Mouse (Mus musculus): ENCODE results near the gene L3mbtl1.
"Not testable (repeated sequence)": the region's sequence is repeated elsewhere in the genome, so short reads cannot be mapped to it uniquely, and the experiment has no call there.

Gene L3mbtl1

DNA sequence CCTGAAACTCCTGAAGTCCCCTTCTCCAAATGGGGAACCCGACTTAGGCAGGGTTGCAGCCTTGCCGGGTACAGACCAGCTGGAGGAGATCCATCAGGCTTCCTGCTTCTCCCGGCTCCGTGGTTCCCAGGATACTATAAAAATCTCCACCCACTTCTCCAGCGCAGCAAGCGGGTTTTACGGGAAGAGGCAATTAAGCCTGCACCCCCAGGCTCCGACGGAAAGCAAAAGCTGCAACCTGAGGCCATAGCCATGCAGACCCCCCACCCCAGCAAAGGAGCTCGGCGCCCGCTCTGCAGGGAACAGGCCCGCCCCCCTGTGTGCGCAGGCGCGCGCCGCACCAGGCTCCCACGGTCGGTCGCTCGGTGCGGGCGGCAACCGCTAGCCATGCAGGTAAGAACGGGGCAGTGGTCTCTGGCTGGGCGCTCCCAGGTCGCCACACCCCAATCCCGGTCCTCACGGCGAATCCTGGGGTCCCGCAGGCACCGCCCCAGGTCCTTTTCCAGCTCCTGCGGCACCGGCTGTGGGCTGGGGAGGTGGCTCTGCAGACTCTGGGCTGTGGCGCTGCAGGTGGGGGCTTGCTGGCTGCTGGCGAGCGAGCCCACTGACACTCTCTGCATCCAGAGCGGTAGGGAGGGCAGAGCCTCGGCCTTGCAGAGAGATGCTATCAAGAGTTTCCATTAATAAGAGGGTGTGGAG lies at the start of gene L3mbtl1:
Gene L3mbtl1, plus strand, starts transcription at position 325 of the 699 bp plus-strand sequence.
- peak; percentile 54 to 65 for DNase-seq

DNA sequence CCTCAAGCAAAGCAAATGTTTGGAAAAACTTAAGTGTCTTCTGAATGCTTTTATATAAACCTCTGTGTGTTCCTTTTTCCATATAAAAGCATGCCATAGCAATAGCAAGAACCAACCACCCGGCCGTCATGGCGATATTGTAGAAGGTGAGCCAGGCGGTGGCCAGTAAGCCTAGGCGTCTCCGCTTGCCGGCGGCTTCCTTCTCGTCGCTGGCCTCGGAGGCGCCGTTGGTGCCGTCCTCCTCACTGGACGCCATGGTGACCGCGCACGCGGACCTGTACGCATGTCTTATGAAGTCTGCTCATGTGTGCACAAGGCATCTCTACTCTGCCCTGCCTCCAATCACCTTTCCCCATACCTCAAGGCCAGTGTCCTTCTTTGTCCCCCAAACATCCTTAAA lies 44.0 kb upstream of the L3mbtl1 start:
- not testable (repeated sequence) for DNase-seq

DNA sequence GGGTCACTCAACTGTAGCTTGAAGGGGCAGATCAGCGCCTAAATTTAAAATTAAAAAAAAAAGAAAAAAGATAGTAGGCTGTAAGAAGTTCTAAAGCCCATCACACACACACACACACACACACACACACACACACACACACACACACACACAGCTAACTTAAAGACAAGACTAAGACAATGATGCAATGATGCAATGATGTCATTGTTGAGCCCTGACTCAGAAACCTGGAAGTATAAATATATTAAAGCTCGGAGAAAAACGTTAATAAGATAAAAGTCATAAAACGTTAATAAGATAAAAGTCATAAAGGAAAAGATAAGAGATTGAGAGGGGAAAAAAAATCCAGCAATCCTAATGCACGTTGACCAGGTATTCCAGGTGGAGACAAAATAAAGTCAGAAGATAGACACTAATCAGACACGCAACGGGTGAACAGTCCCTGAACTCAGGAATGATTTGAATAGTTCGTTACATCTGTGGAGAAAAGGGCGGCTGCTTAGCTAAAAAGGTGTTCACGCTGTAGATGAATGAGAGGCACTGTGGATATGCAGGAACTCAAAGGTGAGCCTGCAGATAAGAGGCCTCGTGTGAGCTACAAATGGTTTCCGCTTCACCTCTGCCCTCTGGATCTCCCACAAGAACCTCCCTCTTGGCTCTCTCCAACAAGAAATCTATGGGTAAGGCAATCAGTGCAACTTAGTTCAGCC lies 43.2 kb upstream of the L3mbtl1 start:
- no peak for DNase-seq

DNA sequence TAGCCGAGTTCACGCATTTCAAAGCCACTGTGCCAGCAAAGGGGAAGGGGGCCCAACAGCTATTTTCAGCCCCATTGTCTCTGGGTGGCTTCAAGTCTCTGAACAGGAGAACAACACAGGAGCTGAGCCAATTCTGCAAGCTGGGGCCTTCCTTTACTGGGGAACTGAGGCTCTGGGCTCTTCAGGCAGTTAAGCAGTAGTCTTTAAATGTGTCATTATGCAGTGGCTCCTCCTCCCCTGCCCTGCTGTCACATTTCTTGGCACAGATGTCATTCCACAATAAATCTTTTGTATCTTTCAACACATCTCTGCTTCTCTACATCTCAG lies 42.7 kb upstream of the L3mbtl1 start:
- DNase-seq: no peak

DNA sequence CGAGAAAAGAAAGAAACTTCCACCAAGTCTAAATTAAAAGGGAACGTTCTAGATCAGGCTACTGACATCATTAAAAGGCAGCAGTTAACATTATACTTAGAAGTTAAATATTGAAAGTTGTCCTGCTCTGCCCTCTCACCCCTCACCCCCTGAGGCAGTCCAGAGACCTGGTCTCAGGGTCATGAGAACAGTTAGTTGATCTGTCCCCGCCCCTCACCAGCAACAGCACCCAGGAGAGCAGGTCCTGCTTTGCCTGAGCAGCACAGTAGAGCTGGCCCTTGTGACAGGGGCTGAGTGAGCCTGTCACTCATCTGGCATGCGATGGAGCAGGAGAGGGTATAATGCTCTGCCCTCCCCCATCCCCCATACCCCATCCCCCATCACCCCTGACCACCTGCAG lies 37.4 kb upstream of the L3mbtl1 start:
- no peak for DNase-seq

DNA sequence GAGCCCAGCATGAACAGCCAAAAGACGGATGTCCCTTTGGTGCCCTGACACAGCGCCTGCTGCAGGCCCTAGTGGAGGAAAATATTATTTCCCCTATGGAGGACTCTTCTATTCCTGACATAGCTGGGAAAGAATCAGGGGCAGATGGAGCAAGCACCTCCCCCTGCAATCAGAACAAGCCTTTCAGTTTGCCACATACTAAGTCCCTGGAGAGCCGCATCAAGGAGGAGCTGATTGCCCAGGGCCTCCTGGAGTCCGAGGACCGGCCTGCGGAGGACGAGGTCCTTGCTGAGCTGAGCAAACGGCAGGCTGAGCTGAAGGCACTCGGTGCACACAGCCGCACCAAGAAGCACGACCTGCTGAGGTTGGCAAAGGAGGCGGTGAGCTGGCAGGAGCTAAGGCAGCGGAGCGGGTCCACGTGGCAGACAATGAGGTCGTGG lies 35.2 kb upstream of the L3mbtl1 start:
- DNase-seq: peak; percentile 81 to 87

DNA sequence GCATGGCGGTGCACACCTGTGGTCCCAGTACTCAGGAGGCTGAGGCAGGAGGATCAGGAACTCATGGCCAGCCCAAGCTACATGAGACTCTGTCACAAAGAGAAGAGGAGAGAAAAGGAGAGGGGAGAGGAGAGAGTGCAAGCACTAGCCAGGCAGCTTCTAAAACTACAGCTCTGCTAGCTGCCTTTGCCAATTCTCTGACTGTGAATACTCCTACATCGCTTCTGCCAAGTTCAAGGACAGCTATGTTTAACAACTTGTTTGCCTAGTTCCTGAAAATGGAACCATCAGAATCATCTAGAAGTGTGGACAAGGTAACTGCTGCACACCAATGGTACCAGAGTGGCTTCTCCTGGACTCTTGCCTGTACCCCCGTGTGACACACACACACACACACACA lies 29.2 kb upstream of the L3mbtl1 start:
- DNase-seq: no peak

DNA sequence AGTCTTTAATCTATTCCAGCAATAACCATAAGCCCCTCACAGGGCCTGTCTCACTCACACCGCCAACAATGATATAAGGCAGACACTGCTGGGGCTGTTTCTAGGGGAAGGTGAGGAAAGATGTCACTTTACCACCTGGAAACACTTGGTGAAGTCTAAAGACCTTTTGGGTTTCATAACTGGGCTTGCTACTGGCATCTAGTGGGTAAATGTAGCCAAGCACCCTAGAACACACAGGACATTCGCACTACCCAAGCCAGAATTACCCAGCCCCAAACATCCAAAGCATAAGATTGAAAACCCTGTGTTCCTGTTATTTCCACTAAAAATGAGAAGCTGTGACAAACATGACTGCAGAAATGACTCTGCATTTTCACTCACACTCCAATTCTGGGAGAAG lies 28.8 kb upstream of the L3mbtl1 start:
- DNase-seq: peak; percentile 57 to 62

DNA sequence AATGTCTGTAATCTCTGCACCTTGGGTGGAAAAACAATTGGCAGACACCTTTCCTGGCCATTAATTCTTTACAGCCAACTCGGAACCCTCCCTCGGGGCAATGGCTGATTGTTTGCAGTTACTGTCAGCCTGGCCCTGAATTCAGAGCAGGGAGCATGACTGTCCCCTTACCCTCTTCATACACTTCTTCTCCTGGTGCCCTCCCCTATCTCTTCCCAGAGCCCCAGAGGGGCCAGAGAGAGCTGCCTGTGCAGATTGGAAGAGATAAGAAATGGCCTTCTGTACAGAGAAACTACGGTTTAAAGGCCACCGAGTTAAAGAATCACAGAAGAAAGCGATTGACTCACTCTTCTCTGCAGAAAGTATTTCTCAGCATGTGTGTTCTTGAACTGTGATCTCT lies 23.3 kb upstream of the L3mbtl1 start:
- no peak for DNase-seq

DNA sequence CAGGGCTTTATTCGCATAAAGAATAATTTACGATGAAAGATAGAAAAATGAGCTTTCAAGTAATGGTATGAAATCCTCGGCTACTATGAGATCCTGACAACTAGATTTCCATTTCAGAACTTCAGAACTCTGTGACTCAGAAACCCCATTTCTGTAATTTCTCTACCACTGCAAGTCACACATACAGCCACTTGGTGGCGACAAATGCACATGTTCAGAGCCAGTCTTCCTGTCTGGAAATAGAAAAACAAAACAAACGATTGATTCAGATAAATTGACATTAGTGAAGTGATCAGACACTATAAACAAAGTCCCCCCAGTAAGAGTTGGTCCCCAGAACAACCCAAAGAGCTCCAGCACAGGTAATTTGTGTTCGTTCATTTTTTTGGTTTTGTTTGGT lies 21.1 kb upstream of the L3mbtl1 start:
- DNase-seq: peak; percentile 64 to 65

DNA sequence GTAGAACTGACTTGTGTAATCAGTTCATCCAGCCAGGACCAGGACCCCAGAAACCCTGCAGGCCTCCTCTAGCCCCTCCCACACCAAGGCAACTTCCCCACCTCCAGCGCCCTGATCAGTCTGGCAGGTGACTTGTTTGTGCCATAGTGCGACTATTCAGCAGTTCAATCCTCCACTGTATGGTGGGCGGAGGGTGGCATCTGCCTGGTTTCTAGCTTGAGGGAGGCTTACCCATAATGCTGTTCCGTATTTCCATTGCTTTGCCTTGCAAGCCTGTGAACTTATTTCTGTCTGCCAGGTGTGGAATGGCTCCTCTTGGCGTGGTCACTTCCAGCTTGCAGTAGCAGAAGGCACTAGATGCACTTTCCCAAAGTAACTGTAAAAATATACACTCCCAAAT lies 20.4 kb upstream of the L3mbtl1 start:
- no peak for DNase-seq

DNA sequence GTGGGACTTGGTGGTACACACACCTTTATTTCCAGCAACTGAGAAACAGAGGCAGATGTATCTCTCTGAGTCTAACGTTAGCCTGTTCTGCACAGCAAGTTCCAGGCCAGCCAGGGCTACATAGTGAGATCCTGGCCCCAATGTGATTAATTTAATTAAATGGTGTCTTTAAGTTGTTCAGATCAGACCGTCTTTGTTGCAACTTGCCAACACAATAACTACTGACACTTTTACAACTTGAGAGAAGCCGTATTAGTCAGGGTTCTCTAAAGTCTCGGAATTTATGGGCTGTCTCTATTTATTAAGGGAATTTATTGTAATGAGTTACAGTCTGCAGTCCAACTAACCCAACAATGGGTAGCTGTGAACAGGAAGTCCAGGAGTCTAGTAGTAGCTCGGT lies 19.1 kb upstream of the L3mbtl1 start:
- no peak for DNase-seq

DNA sequence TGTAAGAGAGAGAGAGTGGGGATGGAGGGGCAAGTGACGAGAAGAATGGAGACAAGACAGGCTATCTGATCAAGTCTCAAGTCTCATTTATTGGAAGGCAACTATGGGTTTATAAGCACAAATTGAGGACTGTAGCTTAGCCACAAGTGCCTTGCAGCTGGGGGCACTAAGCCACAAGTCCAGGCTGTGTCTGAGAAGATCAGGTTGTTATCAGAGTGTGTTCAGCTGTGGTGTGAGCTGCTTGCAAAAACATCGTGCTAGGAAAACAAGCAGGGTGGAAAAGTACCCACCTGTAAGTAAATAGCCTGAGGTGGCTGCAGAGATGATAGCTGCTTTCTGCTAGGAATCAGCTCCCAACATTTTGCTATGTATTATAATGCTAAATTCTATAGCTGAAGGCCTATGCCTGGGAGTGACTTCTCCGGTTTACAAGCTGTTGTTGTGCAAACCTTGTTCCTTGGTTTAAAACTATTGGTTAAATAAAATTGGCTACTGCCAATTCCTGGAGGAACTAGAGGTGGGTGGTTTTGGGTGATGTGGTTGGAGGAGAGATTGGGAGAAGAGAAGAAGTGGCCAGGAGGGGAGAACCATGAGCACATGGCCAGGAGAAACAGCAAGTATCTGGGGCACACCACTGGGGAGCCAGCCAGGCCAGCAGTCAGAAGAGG lies 15.2 kb upstream of the L3mbtl1 start:
- DNase-seq: no peak

DNA sequence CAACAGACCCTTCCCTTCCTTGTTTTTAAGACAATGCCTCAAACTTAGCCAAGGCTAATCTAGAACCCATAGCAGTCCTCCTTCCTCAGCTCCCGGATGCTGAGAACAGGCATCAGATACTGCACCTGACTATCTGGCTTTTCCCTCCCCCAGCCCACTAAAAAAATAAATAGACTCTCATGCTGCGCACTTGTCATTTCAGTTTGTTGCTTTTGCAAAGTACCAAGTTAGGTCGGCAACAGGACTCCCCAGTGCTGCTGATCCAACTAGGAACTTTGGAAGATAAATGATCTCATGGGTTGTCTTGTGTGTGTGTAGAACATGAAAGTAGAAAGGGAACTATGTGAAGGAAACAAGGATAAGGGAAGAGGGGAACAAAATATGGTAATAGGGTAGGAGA lies 13.6 kb upstream of the L3mbtl1 start:
- no peak for DNase-seq

DNA sequence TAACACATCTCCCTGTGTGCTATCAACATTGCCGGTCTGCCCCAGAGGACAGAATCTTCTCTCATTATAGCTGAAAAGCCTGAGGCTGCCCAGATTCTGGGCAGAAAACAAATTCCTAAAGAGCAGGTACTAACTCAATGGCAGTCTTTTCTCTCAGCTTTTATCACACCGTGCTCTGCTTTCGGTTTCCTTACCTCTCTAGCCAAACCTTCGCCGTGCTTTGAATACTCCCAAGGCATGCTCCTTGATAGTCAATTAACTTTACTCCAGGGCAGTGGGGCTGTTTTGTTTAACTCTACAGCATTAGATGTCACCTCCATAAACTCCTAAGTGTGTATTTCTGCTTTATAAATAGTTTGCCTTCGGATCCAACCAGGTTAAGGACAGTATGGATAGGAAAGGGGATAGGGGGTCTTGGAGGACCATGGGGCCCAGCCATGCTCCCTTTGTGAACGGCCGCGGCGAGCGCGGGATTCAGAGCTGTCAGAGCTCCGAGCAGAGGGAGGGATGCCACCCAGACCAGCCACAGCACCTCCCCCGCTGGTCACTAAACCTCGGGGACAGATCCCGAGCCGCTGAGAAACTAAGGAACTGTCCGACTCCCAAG lies 12.7 kb upstream of the L3mbtl1 start:
- no peak for DNase-seq

DNA sequence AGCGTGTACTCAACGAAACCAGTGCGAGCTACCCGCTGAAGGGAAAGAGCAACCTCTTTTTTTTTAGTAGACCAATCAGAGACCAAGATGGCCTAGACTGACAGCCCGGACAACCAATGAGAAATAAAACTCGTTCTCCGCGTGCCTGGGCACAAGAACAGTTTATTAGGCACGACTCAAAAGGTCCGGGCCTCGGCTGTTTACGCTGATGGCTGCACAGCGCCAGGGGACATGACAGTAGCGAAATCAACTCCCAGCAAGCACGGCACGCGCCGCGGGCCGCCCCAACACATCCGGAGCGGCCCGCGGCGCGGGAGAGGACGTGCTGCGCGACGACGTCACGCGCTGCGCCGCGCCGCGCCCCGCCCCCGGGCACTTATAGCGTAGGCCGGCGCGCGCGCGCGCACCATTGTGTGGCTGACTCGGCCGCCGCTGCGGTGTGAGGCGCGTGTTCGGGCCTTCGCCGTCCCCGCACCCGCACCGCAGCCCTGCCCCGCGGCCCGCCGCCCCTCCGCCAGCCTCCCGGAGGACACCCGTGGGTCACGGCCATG lies 12.1 kb upstream of the L3mbtl1 start, which contains the start of gene Srsf6:
Gene Srsf6, plus strand, starts transcription at position 406 of the 551 bp plus-strand sequence.
- peak; percentile 96 to 97 for DNase-seq

DNA sequence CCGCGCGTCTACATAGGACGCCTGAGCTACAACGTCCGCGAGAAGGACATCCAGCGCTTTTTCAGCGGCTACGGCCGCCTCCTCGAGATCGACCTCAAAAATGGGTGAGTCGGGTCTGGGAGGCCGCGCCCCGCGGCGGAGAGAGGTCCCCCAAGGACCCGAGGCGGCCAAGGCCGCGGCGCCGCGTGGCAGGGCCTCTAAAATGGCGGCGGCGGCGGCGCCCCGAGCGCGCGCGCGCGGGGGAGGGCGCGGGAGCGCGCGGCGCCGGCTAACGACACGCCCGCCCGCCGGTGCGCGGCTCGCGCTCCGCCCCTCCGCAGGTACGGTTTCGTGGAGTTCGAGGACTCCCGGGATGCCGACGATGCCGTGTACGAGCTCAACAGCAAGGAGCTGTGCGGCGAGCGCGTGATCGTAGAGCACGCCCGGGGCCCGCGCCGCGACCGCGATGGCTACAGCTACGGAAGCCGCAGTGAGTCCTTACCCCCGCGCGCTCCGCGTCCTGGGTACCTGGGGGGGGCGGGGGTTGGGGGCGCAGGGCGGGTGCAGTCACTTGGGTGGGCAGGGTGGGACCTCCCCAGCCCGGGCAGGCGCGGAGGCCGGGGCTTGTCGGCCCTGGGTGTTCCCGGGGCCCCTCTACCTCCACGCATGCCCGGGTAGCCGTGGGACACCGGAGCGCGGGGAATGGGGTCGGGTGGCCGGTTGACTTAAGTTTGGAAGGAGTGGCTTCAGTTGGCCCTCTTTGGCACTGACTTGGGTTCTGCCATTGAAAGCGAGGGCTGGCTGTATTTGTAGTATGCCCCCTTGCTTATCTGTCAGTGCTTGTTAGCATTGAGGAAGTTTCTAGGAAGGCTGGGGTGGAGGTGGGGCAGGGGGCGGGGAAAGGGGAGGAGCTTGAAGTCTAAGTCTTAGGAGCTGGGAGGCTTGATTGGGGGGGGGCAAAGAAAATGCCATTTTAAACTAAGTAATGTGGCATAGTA lies 11.3 kb upstream of the L3mbtl1 start:
- DNase-seq: peak; percentile 79 to 84

DNA sequence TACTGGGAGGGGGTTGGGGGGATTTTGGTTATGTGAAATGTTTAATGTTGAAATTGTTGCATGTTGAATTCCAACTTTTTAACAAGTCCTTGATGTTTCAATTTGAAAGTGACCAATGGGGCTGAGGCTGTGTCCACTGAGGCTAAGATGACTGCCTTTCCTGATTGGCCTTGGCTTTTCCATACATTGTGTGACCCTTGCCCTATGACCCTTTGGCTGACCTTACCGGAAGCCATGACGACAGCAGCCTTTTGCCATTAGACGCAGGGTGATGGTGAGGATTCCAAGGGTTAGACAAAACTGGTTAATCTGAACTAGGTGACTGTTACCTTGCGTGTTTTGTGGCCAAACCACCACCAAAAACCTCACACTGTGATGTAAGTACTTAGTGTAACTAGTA lies 10.6 kb upstream of the L3mbtl1 start:
- peak; percentile 46 to 52 for DNase-seq

DNA sequence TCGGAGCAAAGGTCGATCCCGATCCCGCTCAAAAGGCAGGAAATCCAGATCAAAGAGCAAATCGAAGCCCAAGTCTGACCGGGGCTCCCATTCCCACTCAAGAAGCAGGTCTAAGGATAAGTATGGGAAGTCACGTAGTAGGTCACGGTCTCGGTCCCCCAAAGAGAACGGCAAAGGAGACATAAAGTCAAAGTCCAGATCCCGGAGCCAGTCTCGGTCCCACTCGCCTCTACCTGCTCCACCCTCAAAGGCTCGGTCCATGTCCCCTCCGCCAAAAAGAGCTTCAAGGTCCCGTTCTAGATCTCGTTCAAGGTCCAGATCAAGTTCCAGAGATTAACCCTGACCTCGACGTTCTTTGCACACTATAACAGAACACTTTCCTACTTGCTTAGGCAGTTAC lies 8.9 kb upstream of the L3mbtl1 start:
- DNase-seq: no peak

DNA sequence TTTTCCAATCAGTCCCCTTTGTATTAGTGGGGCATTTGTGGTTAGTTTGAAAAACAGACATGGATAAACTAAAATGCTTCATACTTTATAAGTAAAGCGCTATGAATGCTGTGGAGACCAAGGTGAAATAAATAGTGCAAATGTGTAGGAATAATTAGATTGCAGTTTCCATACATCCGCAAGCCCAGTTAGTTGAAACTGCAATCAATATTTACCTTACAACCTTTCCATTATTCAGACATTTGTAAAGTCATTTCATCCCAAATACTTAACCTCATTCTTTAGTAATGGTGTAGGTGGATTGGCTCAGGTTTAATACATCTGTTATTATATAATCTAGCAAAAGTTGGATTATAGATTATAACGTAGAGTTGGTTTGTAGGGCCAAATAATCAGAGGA lies 7.6 kb upstream of the L3mbtl1 start:
- DNase-seq: no peak

DNA sequence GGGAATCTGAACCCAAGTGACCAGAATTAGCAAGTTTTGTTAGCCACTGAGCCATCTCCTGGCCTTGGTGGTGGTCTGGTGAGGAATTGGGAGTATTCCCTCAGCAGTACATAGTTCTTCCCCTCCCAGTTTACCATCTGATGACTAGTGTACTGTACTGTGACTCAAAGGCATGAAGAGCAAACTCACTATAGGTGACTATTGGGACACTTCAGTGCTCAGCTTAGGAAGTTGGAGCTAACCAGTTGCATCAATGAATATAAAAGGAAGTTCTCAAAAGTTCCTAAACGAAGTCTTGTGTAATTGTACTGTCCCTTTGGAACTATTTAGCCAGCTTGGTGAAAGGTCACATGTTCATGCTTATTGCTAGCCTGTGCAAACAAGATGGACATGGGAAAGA lies 3.7 kb upstream of the L3mbtl1 start:
- DNase-seq: no peak

DNA sequence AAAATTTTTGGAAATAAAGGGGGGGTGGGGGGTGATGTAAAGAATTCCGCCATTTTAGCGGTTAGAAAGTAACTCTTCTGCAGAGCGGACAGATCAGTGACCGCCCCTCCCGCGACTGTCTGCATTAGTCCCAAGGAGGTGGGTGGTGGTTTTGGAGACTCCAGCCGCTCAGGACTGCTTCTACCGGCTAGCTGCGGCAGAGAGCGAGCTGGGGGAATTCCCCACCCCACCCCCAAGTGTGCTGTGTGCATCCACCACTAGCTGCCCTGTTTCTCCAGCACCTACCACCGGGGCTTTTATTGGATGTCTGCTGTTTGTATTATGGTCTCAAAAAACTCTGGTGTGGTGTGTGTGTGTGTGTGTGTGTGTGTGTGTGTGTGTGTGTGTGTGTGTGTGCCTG lies 659 bp downstream of the L3mbtl1 start:
- DNase-seq: no peak
